In the genomic region with DNA sequence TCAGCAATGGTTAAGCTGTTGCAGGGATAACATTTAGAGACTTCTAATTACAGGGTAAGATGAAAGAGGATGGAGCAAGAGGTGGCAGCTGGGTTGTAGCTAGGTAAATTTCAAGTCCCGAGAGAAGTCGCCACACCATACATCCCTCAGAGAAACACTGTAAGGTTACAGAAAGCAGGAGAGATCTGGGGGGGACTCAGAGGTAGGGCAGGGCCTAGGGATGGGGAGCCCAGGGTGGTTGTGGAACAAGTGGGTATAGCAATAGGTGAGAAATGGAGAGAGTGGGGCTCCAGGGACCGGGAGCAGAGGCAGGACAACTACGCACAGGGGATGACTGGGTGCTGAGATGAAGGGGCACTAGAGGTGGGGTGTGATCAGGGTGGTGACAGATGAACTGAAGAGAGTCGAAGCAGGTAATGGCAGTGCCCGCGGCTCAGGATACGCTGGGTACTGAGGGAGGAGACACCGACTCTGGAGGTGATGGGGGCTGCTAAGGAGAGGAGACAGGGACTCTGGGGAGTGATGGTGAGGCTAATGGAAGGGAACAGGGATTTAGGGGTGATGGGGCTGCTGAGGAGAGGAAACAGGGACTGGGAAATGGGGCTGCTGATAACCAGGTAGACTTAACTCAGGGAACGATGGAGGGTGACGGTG, we compare ENCODE assay signal across 8 mouse cellular contexts. TPM values are rescaled to one million over a fixed set of nuclear protein-coding genes. Genes with fewer than 3 reads are reported as not detected.
DNase-seq lines count a peak whose midpoint lies in the region; ATAC-seq lines count a peak whose summit lies in the region.

No protein-coding gene starts in this region.

- H3K4me3 ChIP-seq in forebrain, embryonic 14.5 days (ENCODE audit: low read depth, low read length) = peak overlapping the region; percentile 47
- peak overlapping the region; percentile 74 for H3K4me3 ChIP-seq in liver, embryonic 11.5 days (ENCODE audit: low read depth, low read length)

- WGBS in forebrain, embryonic 14.5 days = 25% methylated on average over 11 of the region's 11 CpGs
- WGBS in liver, embryonic 11.5 days = 19% methylated on average over 11 of the region's 11 CpGs

- DNase-seq in frontal cortex, postnatal 14 days (ENCODE audit: low spot score in 2 of 2) = no peak
- DNase-seq in CD4-positive helper T cell, adult 2 months (ENCODE audit: low read depth, low spot score) = peak; percentile 35
- DNase-seq in forebrain, embryonic 14.5 days (ENCODE audit: low spot score) = no peak
- DNase-seq in liver, embryonic 11.5 days (ENCODE audit: low spot score) = no peak
- DNase-seq in thymus, postnatal 0 days (ENCODE audit: low spot score) = peak; percentile 13
- no peak for DNase-seq in layer of hippocampus, adult 18-20 months (ENCODE audit: low spot score in 2 of 2)
- DNase-seq in kidney, adult 11 months = no peak

- peaks cover 18% of the 10 kb centered on the region for H3K4me1 ChIP-seq in forebrain, embryonic 14.5 days (ENCODE audit: control insufficient read depth, insufficient read depth, low read length)
- peaks cover 32% of the 10 kb centered on the region for H3K4me1 ChIP-seq in liver, embryonic 11.5 days (replicated peaks; ENCODE audit: control insufficient read depth, insufficient read depth, low read length)

- H3K36me3 ChIP-seq in forebrain, embryonic 14.5 days (ENCODE audit: control insufficient read depth, insufficient read depth, low read length) = peaks cover 44% of the 10 kb centered on the region
- H3K36me3 ChIP-seq in liver, embryonic 11.5 days (ENCODE audit: control insufficient read depth, insufficient read depth, low read length) = peaks cover 33% of the 10 kb centered on the region

- H3K27ac ChIP-seq in forebrain, embryonic 14.5 days (ENCODE audit: low read depth, low read length) = no peak overlapping the region
- H3K27ac ChIP-seq in liver, embryonic 11.5 days (ENCODE audit: low read depth, low read length) = peak overlapping the region; percentile 99

- H3K9me3 ChIP-seq in forebrain, embryonic 14.5 days (replicated peaks; ENCODE audit: control insufficient read depth, low read length) = no peaks in the 10 kb centered on the region
- no peaks in the 10 kb centered on the region for H3K9me3 ChIP-seq in liver, embryonic 11.5 days (ENCODE audit: control insufficient read depth, low read length)

- peak; percentile 3; the same call in 1 of the 2 replicates for ATAC-seq in frontal cortex, adult (ENCODE audit: low TSS enrichment)
- no peak for ATAC-seq in forebrain, embryonic 14.5 days
- no peak for ATAC-seq in liver, embryonic 11.5 days (replicated peaks; ENCODE audit: low FRiP score)

- peak overlapping the region; percentile 67 for H3K4me2 ChIP-seq in forebrain, embryonic 14.5 days (ENCODE audit: low read length)
- peak overlapping the region; percentile 85 for H3K4me2 ChIP-seq in liver, embryonic 11.5 days

- peak overlapping the region; percentile 92 for H3K9ac ChIP-seq in forebrain, embryonic 14.5 days (ENCODE audit: low read length)
- peak overlapping the region; percentile 100 for H3K9ac ChIP-seq in liver, embryonic 11.5 days (ENCODE audit: low read depth, low read length)

- no peaks in the 10 kb centered on the region for H3K27me3 ChIP-seq in forebrain, embryonic 14.5 days (replicated peaks; ENCODE audit: control insufficient read depth, insufficient read depth, low read length)
- H3K27me3 ChIP-seq in liver, embryonic 11.5 days (replicated peaks; ENCODE audit: control insufficient read depth, insufficient read depth, low read length) = no peaks in the 10 kb centered on the region

RNA-seq across cellular contexts. Expression of gene Znfx1, which starts 1.3 kb away (rescaled TPM):
- polyA plus RNA-seq in forebrain, embryonic 14.5 days (2014; fragmentation: Nextera tagmentation; extraction: Ambion mirVana) = 4.9 and 5.9 TPM in 2 replicates
- 10.1 and 11.2 TPM in 2 replicates for polyA plus RNA-seq in liver, embryonic 11.5 days (2014; fragmentation: Nextera tagmentation; extraction: Ambion mirVana)
- 10.5 TPM in 2 replicates for polyA plus RNA-seq in thymus, postnatal 0 days (2015; fragmentation: Nextera tagmentation; extraction: Ambion mirVana)
- total RNA-seq in layer of hippocampus, adult 18-20 months (2021) = 10 to 100 TPM; 45.8 to 49.9 TPM

RNA-seq across cellular contexts. Expression of gene Ddx27, which starts 46.5 kb away (rescaled TPM):
- 23.2 and 27.8 TPM in 2 replicates for polyA plus RNA-seq in forebrain, embryonic 14.5 days (2014; fragmentation: Nextera tagmentation; extraction: Ambion mirVana)
- 102 and 103 TPM in 2 replicates for polyA plus RNA-seq in liver, embryonic 11.5 days (2014; fragmentation: Nextera tagmentation; extraction: Ambion mirVana)
- polyA plus RNA-seq in thymus, postnatal 0 days (2015; fragmentation: Nextera tagmentation; extraction: Ambion mirVana) = 51.6 and 56.4 TPM in 2 replicates
- 10 to 100 TPM; 26.8 to 31.4 TPM for total RNA-seq in layer of hippocampus, adult 18-20 months (2021)

Comparison
In these comparisons a context has a peak if more than half of its experiments do, and no peak if none do; other contexts are left out.
1. DNase-seq: peak in CD4-positive helper T cell, adult 2 months (single experiment) and thymus, postnatal 0 days (single experiment); none in frontal cortex, postnatal 14 days (0 of 2), forebrain, embryonic 14.5 days (single experiment), liver, embryonic 11.5 days (single experiment), layer of hippocampus, adult 18-20 months (0 of 2) and kidney, adult 11 months (single experiment).